8 mouse cellular contexts compared by ENCODE assay signal in genomic region chr11:95384973-95385320, GRCm38 (mm10). TPM values are rescaled to one million over a fixed set of nuclear protein-coding genes. Genes with fewer than 3 reads are reported as not detected.
A peak's percentile ranks its signal among the peaks of the same experiment; 100 is the strongest.
DNase-seq lines count a peak whose midpoint lies in the region; ATAC-seq and TF ChIP-seq lines count a peak whose summit lies in the region.

No protein-coding gene starts in this region.

- peak overlapping the region; percentile 89 for H3K9ac ChIP-seq in heart, embryonic 12.5 days
- H3K9ac ChIP-seq in forebrain, embryonic 15.5 days (replicated peaks) = peak overlapping the region; percentile 91
- H3K9ac ChIP-seq in liver, embryonic 15.5 days = peak overlapping the region; percentile 86

- H3K36me3 ChIP-seq in heart, embryonic 12.5 days = peaks cover 42% of the 10 kb centered on the region
- H3K36me3 ChIP-seq in E14TG2a.4 (ENCODE audit: insufficient read depth, low read length) = peaks cover 65% of the 10 kb centered on the region
- H3K36me3 ChIP-seq in forebrain, embryonic 15.5 days = peaks cover 29% of the 10 kb centered on the region
- H3K36me3 ChIP-seq in liver, embryonic 15.5 days (replicated peaks) = peaks cover 71% of the 10 kb centered on the region

- H3K4me2 ChIP-seq in heart, embryonic 12.5 days = peak overlapping the region; percentile 65
- peak overlapping the region; percentile 59 for H3K4me2 ChIP-seq in forebrain, embryonic 15.5 days (replicated peaks)
- peak overlapping the region; percentile 77 for H3K4me2 ChIP-seq in liver, embryonic 15.5 days

- peaks cover 10% of the 10 kb centered on the region for H3K4me1 ChIP-seq in heart, embryonic 12.5 days (replicated peaks)
- H3K4me1 ChIP-seq in E14TG2a.4 (replicated peaks; ENCODE audit: low read depth, low read length) = peaks cover 49% of the 10 kb centered on the region
- peaks cover 20% of the 10 kb centered on the region for H3K4me1 ChIP-seq in forebrain, embryonic 15.5 days
- peaks cover 42% of the 10 kb centered on the region for H3K4me1 ChIP-seq in liver, embryonic 15.5 days (replicated peaks)

- H3K9me3 ChIP-seq in heart, embryonic 12.5 days (replicated peaks) = no peaks in the 10 kb centered on the region
- H3K9me3 ChIP-seq in E14TG2a.4 (ENCODE audit: low read length) = no peaks in the 10 kb centered on the region
- no peaks in the 10 kb centered on the region for H3K9me3 ChIP-seq in forebrain, embryonic 15.5 days
- H3K9me3 ChIP-seq in liver, embryonic 15.5 days (replicated peaks) = no peaks in the 10 kb centered on the region

- intact Hi-C loops in heart, postnatal 14 days (cut with DNase I) = loop anchor here (1.0 to 5.0 kb wide), 3 partner anchors 48 to 136 kb away; partner anchors contain the start of genes Fam117a and Kat7

- no peak for DNase-seq in heart, postnatal 14 days
- no peak for DNase-seq in adrenal gland, adult 8-10 months
- no peak for DNase-seq in right cerebral cortex, postnatal 10 days (ENCODE audit: low spot score in 2 of 2)
- no peak for DNase-seq in layer of hippocampus, adult 18-20 months (ENCODE audit: low spot score in 2 of 2)

- H3K4me3 ChIP-seq in heart, embryonic 12.5 days = peak overlapping the region; percentile 77
- peak overlapping the region; percentile 98 for H3K4me3 ChIP-seq in E14TG2a.4 (replicated peaks; ENCODE audit: low read length)
- peak overlapping the region; percentile 85 for H3K4me3 ChIP-seq in forebrain, embryonic 15.5 days
- peak overlapping the region; percentile 89 for H3K4me3 ChIP-seq in liver, embryonic 15.5 days (replicated peaks)

- H3K27me3 ChIP-seq in heart, embryonic 12.5 days (replicated peaks) = no peaks in the 10 kb centered on the region
- H3K27me3 ChIP-seq in E14TG2a.4 (ENCODE audit: insufficient read depth, low read length) = no peaks in the 10 kb centered on the region
- H3K27me3 ChIP-seq in forebrain, embryonic 15.5 days = no peaks in the 10 kb centered on the region
- no peaks in the 10 kb centered on the region for H3K27me3 ChIP-seq in liver, embryonic 15.5 days

- ATAC-seq in heart, embryonic 12.5 days (ENCODE audit: insufficient number of reproducible peaks, low FRiP score) = peak; percentile 12; the same call in 1 of the 2 replicates
- ATAC-seq in forebrain, embryonic 15.5 days (replicated peaks) = peak; percentile 38; the same call in 1 of the 2 replicates
- ATAC-seq in liver, embryonic 15.5 days (ENCODE audit: insufficient read depth) = no peak

- under 1% methylated on average over 14 of the region's 14 CpGs for WGBS in heart, embryonic 12.5 days
- 0% methylated on average over 14 of the region's 14 CpGs for WGBS in forebrain, embryonic 15.5 days
- under 1% methylated on average over 14 of the region's 14 CpGs for WGBS in liver, embryonic 15.5 days (ENCODE audit: insufficient replicate concordance)

- TF ChIP-seq CTCF in E14TG2a.4 (conservative IDR thresholded peaks at IDR 0.05; ENCODE audit: low read length) = no peak

- H3K27ac ChIP-seq in heart, embryonic 12.5 days (ENCODE audit: poor library complexity, severe bottlenecking) = peak overlapping the region; percentile 82
- H3K27ac ChIP-seq in forebrain, embryonic 15.5 days (replicated peaks) = peak overlapping the region; percentile 94
- peak overlapping the region; percentile 94 for H3K27ac ChIP-seq in liver, embryonic 15.5 days (replicated peaks)

RNA-seq across cellular contexts. Expression of gene Slc35b1, which starts 0.5 kb away (rescaled TPM):
- polyA plus RNA-seq in heart, embryonic 12.5 days (2016; fragmentation: Nextera tagmentation; extraction: Ambion mirVana) = 86.0 and 86.5 TPM in 2 replicates
- 10 to 100 TPM; 35.2 to 42.4 TPM for total RNA-seq in heart, postnatal 14 days (2021)
- polyA plus RNA-seq in forebrain, embryonic 15.5 days (2015; fragmentation: Nextera tagmentation; extraction: Ambion mirVana) = 150 and 155 TPM in 2 replicates
- polyA plus RNA-seq in liver, embryonic 15.5 days (2015; fragmentation: Nextera tagmentation; extraction: Ambion mirVana) = 39.2 and 40.6 TPM in 2 replicates
- total RNA-seq in adrenal gland, adult 8-10 months (2022) = 10 to 100 TPM; 62.7 to 88.9 (median 78.0) TPM
- total RNA-seq in layer of hippocampus, adult 18-20 months (2021) = 10 to 100 TPM; 58.5 to 68.8 TPM

RNA-seq across cellular contexts. Expression of gene Spop, which starts 28.9 kb away (rescaled TPM):
- polyA plus RNA-seq in heart, embryonic 12.5 days (2016; fragmentation: Nextera tagmentation; extraction: Ambion mirVana) = 115 and 119 TPM in 2 replicates
- 100 to 1,000 TPM; 169 to 171 TPM for total RNA-seq in heart, postnatal 14 days (2021)
- polyA plus RNA-seq in forebrain, embryonic 15.5 days (2015; fragmentation: Nextera tagmentation; extraction: Ambion mirVana) = 221 and 226 TPM in 2 replicates
- polyA plus RNA-seq in liver, embryonic 15.5 days (2015; fragmentation: Nextera tagmentation; extraction: Ambion mirVana) = 66.6 and 67.5 TPM in 2 replicates
- total RNA-seq in adrenal gland, adult 8-10 months (2022) = 100 to 1,000 TPM; 160 to 216 (median 189) TPM
- 100 to 1,000 TPM; 174 to 181 TPM for total RNA-seq in layer of hippocampus, adult 18-20 months (2021)

RNA-seq across cellular contexts. Expression of gene Fam117a, which starts 48.1 kb away (rescaled TPM):
- 12.9 and 13.9 TPM in 2 replicates for polyA plus RNA-seq in heart, embryonic 12.5 days (2016; fragmentation: Nextera tagmentation; extraction: Ambion mirVana)
- total RNA-seq in heart, postnatal 14 days (2021) = 10 to 100 TPM; 11.3 to 14.0 TPM
- polyA plus RNA-seq in forebrain, embryonic 15.5 days (2015; fragmentation: Nextera tagmentation; extraction: Ambion mirVana) = 3.0 and 3.5 TPM in 2 replicates
- 75.3 and 78.9 TPM in 2 replicates for polyA plus RNA-seq in liver, embryonic 15.5 days (2015; fragmentation: Nextera tagmentation; extraction: Ambion mirVana)
- 10 to 100 TPM; 14.7 to 21.4 (median 18.0) TPM for total RNA-seq in adrenal gland, adult 8-10 months (2022)
- 1 to 10 TPM; 6.3 to 8.2 TPM for total RNA-seq in layer of hippocampus, adult 18-20 months (2021)
